Mouse (Mus musculus) hindbrain, embryonic 12.5 days (tissue): ENCODE measurements around the gene Clk4. TPM values are rescaled to one million over a fixed set of nuclear protein-coding genes. Genes with fewer than 3 reads are reported as not detected.

ENCODE experiments used
- ATAC-seq: fragments of 200-750 bp; cut with Nextera tagmentation; 2 replicates; pipeline ENCODE4 v1.8.0; 2017; ENCODE audit warnings: moderate TSS enrichment; ENCODE audit not compliant: low FRiP score
- H3K27ac ChIP-seq: fragments of 300-500 bp; sonication (generic); 2 replicates; pipeline ENCODE4 v1.5.1; 2016; ENCODE audit warnings: mild to moderate bottlenecking
- H3K27me3 ChIP-seq: fragments of 300-500 bp; sonication (generic); 2 replicates; pipeline ENCODE4 v1.6.1; 2016; ENCODE audit warnings: mild to moderate bottlenecking
- H3K36me3 ChIP-seq: fragments of 300-500 bp; sonication (generic); 2 replicates; pipeline ENCODE4 v1.6.1; 2016; ENCODE audit warnings: mild to moderate bottlenecking
- H3K4me1 ChIP-seq: fragments of 300-500 bp; sonication (generic); 2 replicates; pipeline ENCODE4 v1.6.1; 2016
- H3K4me2 ChIP-seq: fragments of 300-500 bp; sonication (generic); replicated peaks from 2 replicates; pipeline ENCODE4 v1.6.1; 2016; ENCODE audit warnings: mild to moderate bottlenecking
- H3K4me3 ChIP-seq: fragments of 300-500 bp; sonication (generic); 2 replicates; pipeline ENCODE4 v1.5.1; 2016; ENCODE audit warnings: mild to moderate bottlenecking
- H3K9ac ChIP-seq: fragments of 300-500 bp; sonication (generic); 2 replicates; pipeline ENCODE4 v1.6.1; 2016; ENCODE audit warnings: mild to moderate bottlenecking, moderate library complexity
- H3K9me3 ChIP-seq: fragments of 300-500 bp; sonication (generic); replicated peaks from 2 replicates; pipeline ENCODE4 v1.6.1; 2016; ENCODE audit warnings: mild to moderate bottlenecking
- WGBS: fragments of 180-500 bp; shearing (Covaris S2); methylation state at CpG from one replicate; pipeline ENCODE4 v1.1.7; 2016; 5-methylcytosine and 5-hydroxymethylcytosine counted together
- polyA plus RNA-seq: library from polyadenylated mRNA; unstranded; fragments of >200 nt; fragmentation: Nextera tagmentation; extraction: Ambion mirVana; gene quantifications from 2 replicates; pipeline ENCODE4 v1.2.1, GENCODE M21; 2016

The Clk4 gene
- polyA plus RNA-seq, 1 experiment from 2014 or later, result 150 TPM

GRCm38 (mm10) chr11:51320609-51321008 lies 59.1 kb downstream of the Clk4 start:
- H3K4me3 ChIP-seq, result no peak overlapping the region
- ATAC-seq, result no peak
- H3K4me2 ChIP-seq, result no peak overlapping the region
- no peaks in the 10 kb centered on the region for H3K9me3 ChIP-seq
- H3K27me3 ChIP-seq, result no peaks in the 10 kb centered on the region
- no peak overlapping the region for H3K27ac ChIP-seq
- H3K36me3 ChIP-seq, result no peaks in the 10 kb centered on the region
- 0 out of 2 replicates have a peak, but pooled peaks cover 3% of the 10 kb centered on the region for H3K4me1 ChIP-seq
- no peak overlapping the region for H3K9ac ChIP-seq

- Histone ChIP-seq H3K4me3 (no peak overlapping the region), H3K4me2 (no peak overlapping the region), H3K27me3 (no peaks in the 10 kb centered on the region), H3K36me3 (no peaks in the 10 kb centered on the region), H3K4me1 (no peaks in the 10 kb centered on the region), H3K9me3 (no peaks in the 10 kb centered on the region), H3K27ac (no peak overlapping the region), H3K9ac (no peak overlapping the region)
- no peak for ATAC-seq
- 63% methylated on average over 6 of the region's 6 CpGs for WGBS
Observed at GRCm38 (mm10) chr11:51326908-51327307, 65.4 kb downstream of the Clk4 start.

DNA sequence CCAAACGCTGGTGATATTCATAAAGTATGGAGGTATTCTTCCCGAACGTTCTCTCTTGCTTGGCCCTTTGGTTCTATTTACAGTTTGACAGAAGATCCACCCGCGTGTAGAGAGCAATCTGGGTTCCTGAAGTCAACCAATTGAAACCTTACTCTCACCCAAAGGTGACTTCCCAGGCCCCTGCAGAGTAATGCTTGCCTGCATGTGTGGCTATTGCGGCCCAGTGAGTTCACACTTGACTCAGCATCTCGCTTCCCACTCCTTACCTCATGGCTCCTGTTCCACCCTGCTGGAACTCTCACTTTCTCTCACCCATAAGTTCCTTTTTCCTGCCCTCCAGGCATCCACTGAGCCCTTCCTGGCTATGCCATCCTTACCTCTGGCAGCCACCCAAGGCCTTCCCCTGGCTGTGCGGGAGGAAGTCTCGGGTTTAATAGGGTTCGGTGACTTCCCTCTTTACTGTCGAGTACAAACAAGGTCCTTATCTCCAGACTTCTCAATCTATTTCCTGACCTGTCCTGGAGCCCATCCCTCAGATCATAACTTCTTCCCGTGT lies 66.9 kb downstream of the Clk4 start:
- Histone ChIP-seq H3K36me3 (no peaks in the 10 kb centered on the region), H3K9me3 (no peaks in the 10 kb centered on the region), H3K9ac (no peak overlapping the region), H3K4me2 (no peak overlapping the region), H3K4me1 (no peaks in the 10 kb centered on the region), H3K4me3 (no peak overlapping the region), H3K27me3 (no peaks in the 10 kb centered on the region), H3K27ac (no peak overlapping the region)
- 90% methylated on average over 12 of the region's 12 CpGs for WGBS
- no peak for ATAC-seq

DNA sequence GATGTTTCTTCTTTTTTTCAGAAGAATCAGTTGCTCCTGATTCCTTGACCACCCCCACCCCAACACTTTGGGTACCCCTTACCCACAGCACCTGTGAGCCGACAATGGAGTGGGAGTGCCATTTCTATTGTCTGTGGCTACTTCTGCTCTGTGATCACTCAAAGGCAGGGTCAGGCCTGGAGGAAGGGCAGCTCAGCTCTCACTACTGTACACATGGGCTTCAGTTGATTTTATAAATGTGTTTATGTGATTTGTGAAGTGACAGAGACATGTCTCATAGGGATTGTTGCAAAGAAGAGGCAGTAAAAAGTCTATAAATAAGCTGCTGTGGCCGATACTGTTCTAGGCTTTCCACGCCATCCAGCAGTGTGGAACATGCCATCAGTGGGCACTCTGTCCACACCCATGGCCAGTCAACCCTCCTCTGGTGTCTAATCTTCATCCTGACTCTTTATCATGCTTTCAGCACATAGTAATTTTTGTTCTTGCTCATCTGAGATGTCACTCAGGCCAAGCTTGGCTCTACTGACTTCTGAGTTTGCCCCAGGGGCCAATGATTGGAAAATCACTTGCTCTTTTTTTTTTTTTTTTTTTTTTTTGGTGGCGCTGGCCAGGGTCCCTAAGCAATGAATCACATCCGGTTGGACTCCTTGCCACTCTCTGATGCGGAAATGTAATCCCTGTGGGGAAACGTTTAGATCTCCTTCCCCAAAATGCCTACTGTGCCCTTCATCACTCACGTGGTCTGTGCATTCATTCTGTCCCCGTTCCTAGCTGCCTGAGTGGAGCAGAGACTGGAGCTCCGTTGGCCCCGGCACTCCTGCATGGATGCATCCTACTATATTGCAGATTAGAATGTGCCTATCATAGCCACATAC lies 68.5 kb downstream of the Clk4 start:
- no peak overlapping the region for H3K4me3 ChIP-seq
- no peak overlapping the region for H3K27ac ChIP-seq
- H3K9ac ChIP-seq, result no peak overlapping the region
- ATAC-seq, result no peak
- no peak overlapping the region for H3K4me2 ChIP-seq
- no peaks in the 10 kb centered on the region for H3K4me1 ChIP-seq
- H3K27me3 ChIP-seq, result no peaks in the 10 kb centered on the region
- WGBS, result 80% methylated on average over 11 of the region's 11 CpGs
- no peaks in the 10 kb centered on the region for H3K9me3 ChIP-seq
- no peaks in the 10 kb centered on the region for H3K36me3 ChIP-seq

Other genes with a start within 250 kb of the Clk4 start
- not detected in 2 replicates for gene Olfr54, start 247.5 kb upstream of the Clk4 start, polyA plus RNA-seq
- gene Olfr1375, start 213.6 kb upstream of the Clk4 start, polyA plus RNA-seq, result not detected in 2 replicates
- gene Zfp354a, start 202.5 kb upstream of the Clk4 start, polyA plus RNA-seq, result 10.1 and 10.3 TPM in 2 replicates
- not detected in 2 replicates for gene Gm12569, start 41.3 kb upstream of the Clk4 start, polyA plus RNA-seq
- 0.25 TPM in 1 of 2 replicates, not detected in the other for gene BC049762, start 1.3 kb downstream of the Clk4 start, polyA plus RNA-seq
- gene Col23a1, start 28.2 kb downstream of the Clk4 start, polyA plus RNA-seq, result 15.9 and 17.1 TPM in 2 replicates